Mouse (Mus musculus) adrenal gland, postnatal 10 days (tissue): ENCODE measurements around the gene Gpcpd1. TPM values are rescaled to one million over a fixed set of nuclear protein-coding genes. Genes with fewer than 3 reads are reported as not detected.

ENCODE experiments used
- total RNA-seq, 2 experiments: library from RNA; stranded (reverse); gene quantifications; 2 replicates each; pipeline ENCODE4 v1.2.3; 2021

Gene Gpcpd1
- total RNA-seq, 2 experiments from 2014 or later, result 32.5 to 46.9 TPM

Other genes with a start within 250 kb of the Gpcpd1 start
- not detected for gene Prokr2, start 202.3 kb downstream of the Gpcpd1 start, total RNA-seq
- 1 to 10 TPM; 7.6 to 9.9 TPM for gene Shld1, start 99.2 kb upstream of the Gpcpd1 start, total RNA-seq
- gene Chgb, start 193.5 kb upstream of the Gpcpd1 start, total RNA-seq, result 100 to 1,000 TPM; 890 to 974 TPM
- gene Trmt6, start 228.3 kb upstream of the Gpcpd1 start, total RNA-seq, result 10 to 100 TPM; 15.4 to 19.4 TPM
- gene Mcm8, start 228.4 kb upstream of the Gpcpd1 start, total RNA-seq, result 1 to 10 TPM; 4.8 to 5.8 TPM